Mouse (Mus musculus): ENCODE measurements around the gene Hpcal1. TPM values are rescaled to one million over a fixed set of nuclear protein-coding genes. Genes with fewer than 3 reads are reported as not detected.

The Hpcal1 gene
- polyA plus RNA-seq, 1 experiment from 2014 or later = 58.1 TPM

GRCm38 (mm10) chr12:17726576-17727320 lies 36.1 kb downstream of the Hpcal1 start:
- H3K27ac ChIP-seq (ENCODE audit: low read depth, low read length) = no peak overlapping the region

GRCm38 (mm10) chr12:17727676-17728339 lies 37.2 kb downstream of the Hpcal1 start:
- no peak for ATAC-seq (ENCODE audit: low FRiP score, low TSS enrichment)
- no peak overlapping the region for H3K9ac ChIP-seq (ENCODE audit: low read depth, low read length)
- 43% methylated on average over 13 of the region's 13 CpGs for WGBS
- H3K4me2 ChIP-seq (replicated peaks; ENCODE audit: low read depth, low read length) = no peak overlapping the region
- no peaks in the 10 kb centered on the region for H3K27me3 ChIP-seq (ENCODE audit: control insufficient read depth, insufficient read depth, low read length)
- peaks cover 60% of the 10 kb centered on the region for H3K4me1 ChIP-seq (ENCODE audit: control insufficient read depth, insufficient read depth, low read length)
- no peaks in the 10 kb centered on the region for H3K9me3 ChIP-seq (ENCODE audit: control insufficient read depth, low read length)
- peak overlapping the region; percentile 3; the same call in 1 of the 2 replicates for H3K27ac ChIP-seq (ENCODE audit: low read depth, low read length)
- no peak overlapping the region for H3K4me3 ChIP-seq (ENCODE audit: low read length)
- no peaks in the 10 kb centered on the region for H3K36me3 ChIP-seq (ENCODE audit: control insufficient read depth, insufficient read depth, low read length)

More at GRCm38 (mm10) chr12:17726576-17727320, 36.1 kb downstream of the Hpcal1 start:
- WGBS = 58% methylated on average over 10 of the region's 10 CpGs
- H3K27me3 ChIP-seq (ENCODE audit: control insufficient read depth, insufficient read depth, low read length) = no peaks in the 10 kb centered on the region
- H3K9me3 ChIP-seq (ENCODE audit: control insufficient read depth, low read length) = no peaks in the 10 kb centered on the region
- no peak overlapping the region for H3K9ac ChIP-seq (ENCODE audit: low read depth, low read length)
- 0 out of 2 replicates have a peak, but pooled peaks have one; percentile 18 for ATAC-seq (ENCODE audit: low FRiP score, low TSS enrichment)
- H3K36me3 ChIP-seq (ENCODE audit: control insufficient read depth, insufficient read depth, low read length) = no peaks in the 10 kb centered on the region
- peaks cover 50% of the 10 kb centered on the region for H3K4me1 ChIP-seq (ENCODE audit: control insufficient read depth, insufficient read depth, low read length)
- no peak overlapping the region for H3K4me3 ChIP-seq (ENCODE audit: low read length)
- no peak overlapping the region for H3K4me2 ChIP-seq (replicated peaks; ENCODE audit: low read depth, low read length)

GRCm38 (mm10) chr12:17729211-17729900 lies 38.7 kb downstream of the Hpcal1 start:
- H3K27ac ChIP-seq (ENCODE audit: low read depth, low read length) = no peak overlapping the region
- no peak overlapping the region for H3K4me2 ChIP-seq (replicated peaks; ENCODE audit: low read depth, low read length)
- H3K27me3 ChIP-seq (ENCODE audit: control insufficient read depth, insufficient read depth, low read length) = no peaks in the 10 kb centered on the region
- no peak overlapping the region for H3K4me3 ChIP-seq (ENCODE audit: low read length)
- WGBS = 87% methylated on average over 13 of the region's 13 CpGs
- H3K9ac ChIP-seq (ENCODE audit: low read depth, low read length) = no peak overlapping the region
- ATAC-seq (ENCODE audit: low FRiP score, low TSS enrichment) = no peak
- H3K36me3 ChIP-seq (ENCODE audit: control insufficient read depth, insufficient read depth, low read length) = no peaks in the 10 kb centered on the region
- H3K4me1 ChIP-seq (ENCODE audit: control insufficient read depth, insufficient read depth, low read length) = peaks cover 67% of the 10 kb centered on the region
- no peaks in the 10 kb centered on the region for H3K9me3 ChIP-seq (ENCODE audit: control insufficient read depth, low read length)

GRCm38 (mm10) chr12:17732006-17732405 lies 41.4 kb downstream of the Hpcal1 start:
- no peaks in the 10 kb centered on the region for H3K9me3 ChIP-seq (ENCODE audit: control insufficient read depth, low read length)
- no peaks in the 10 kb centered on the region for H3K27me3 ChIP-seq (ENCODE audit: control insufficient read depth, insufficient read depth, low read length)
- H3K4me2 ChIP-seq (replicated peaks; ENCODE audit: low read depth, low read length) = no peak overlapping the region
- H3K27ac ChIP-seq (ENCODE audit: low read depth, low read length) = peak overlapping the region; percentile 32; the same call in 1 of the 2 replicates
- no peaks in the 10 kb centered on the region for H3K36me3 ChIP-seq (ENCODE audit: control insufficient read depth, insufficient read depth, low read length)
- no peak overlapping the region for H3K4me3 ChIP-seq (ENCODE audit: low read length)
- H3K4me1 ChIP-seq (ENCODE audit: control insufficient read depth, insufficient read depth, low read length) = peaks cover 50% of the 10 kb centered on the region
- no peak for ATAC-seq (ENCODE audit: low FRiP score, low TSS enrichment)
- 71% methylated on average over 7 of the region's 7 CpGs for WGBS
- H3K9ac ChIP-seq (ENCODE audit: low read depth, low read length) = no peak overlapping the region

GRCm38 (mm10) chr12:17732546-17732945 lies 41.9 kb downstream of the Hpcal1 start:
- no peak for ATAC-seq (ENCODE audit: low FRiP score, low TSS enrichment)
- H3K36me3 ChIP-seq (ENCODE audit: control insufficient read depth, insufficient read depth, low read length) = no peaks in the 10 kb centered on the region
- WGBS = 66% methylated on average over 4 of the region's 4 CpGs
- peaks cover 50% of the 10 kb centered on the region for H3K4me1 ChIP-seq (ENCODE audit: control insufficient read depth, insufficient read depth, low read length)
- no peak overlapping the region for H3K9ac ChIP-seq (ENCODE audit: low read depth, low read length)
- no peak overlapping the region for H3K4me3 ChIP-seq (ENCODE audit: low read length)
- no peaks in the 10 kb centered on the region for H3K9me3 ChIP-seq (ENCODE audit: control insufficient read depth, low read length)
- no peak overlapping the region for H3K4me2 ChIP-seq (replicated peaks; ENCODE audit: low read depth, low read length)
- no peaks in the 10 kb centered on the region for H3K27me3 ChIP-seq (ENCODE audit: control insufficient read depth, insufficient read depth, low read length)
- H3K27ac ChIP-seq (ENCODE audit: low read depth, low read length) = peak overlapping the region; percentile 32

GRCm38 (mm10) chr12:17733114-17733904 lies 42.7 kb downstream of the Hpcal1 start:
- Histone ChIP-seq H3K4me1 (ENCODE audit: control insufficient read depth, insufficient read depth, low read length) (peaks cover 42% of the 10 kb centered on the region), H3K4me2 (replicated peaks; ENCODE audit: low read depth, low read length) (no peak overlapping the region), H3K4me3 (ENCODE audit: low read length) (no peak overlapping the region), H3K27me3 (ENCODE audit: control insufficient read depth, insufficient read depth, low read length) (no peaks in the 10 kb centered on the region), H3K36me3 (ENCODE audit: control insufficient read depth, insufficient read depth, low read length) (no peaks in the 10 kb centered on the region), H3K27ac (ENCODE audit: low read depth, low read length) (peak overlapping the region; percentile 32), H3K9me3 (ENCODE audit: control insufficient read depth, low read length) (no peaks in the 10 kb centered on the region), H3K9ac (ENCODE audit: low read depth, low read length) (no peak overlapping the region)
- 5% methylated on average over 6 of the region's 6 CpGs for WGBS
- ATAC-seq (ENCODE audit: low FRiP score, low TSS enrichment) = peak; percentile 80

GRCm38 (mm10) chr12:17736396-17736795 lies 45.7 kb downstream of the Hpcal1 start:
- no peak for ATAC-seq (ENCODE audit: low FRiP score, low TSS enrichment)

GRCm38 (mm10) chr12:17736859-17737577 lies 46.4 kb downstream of the Hpcal1 start:
- Histone ChIP-seq H3K9ac (ENCODE audit: low read depth, low read length) (no peak overlapping the region), H3K4me3 (ENCODE audit: low read length) (no peak overlapping the region), H3K27me3 (ENCODE audit: control insufficient read depth, insufficient read depth, low read length) (no peaks in the 10 kb centered on the region), H3K27ac (ENCODE audit: low read depth, low read length) (no peak overlapping the region), H3K4me2 (replicated peaks; ENCODE audit: low read depth, low read length) (no peak overlapping the region), H3K36me3 (ENCODE audit: control insufficient read depth, insufficient read depth, low read length) (no peaks in the 10 kb centered on the region), H3K4me1 (ENCODE audit: control insufficient read depth, insufficient read depth, low read length) (peaks cover 36% of the 10 kb centered on the region), H3K9me3 (ENCODE audit: control insufficient read depth, low read length) (no peaks in the 10 kb centered on the region)
- 69% methylated on average over 10 of the region's 10 CpGs for WGBS
- ATAC-seq (ENCODE audit: low FRiP score, low TSS enrichment) = no peak

More at GRCm38 (mm10) chr12:17736396-17736795, 45.7 kb downstream of the Hpcal1 start:
- Histone ChIP-seq H3K4me3 (ENCODE audit: low read length) (no peak overlapping the region), H3K9ac (ENCODE audit: low read depth, low read length) (no peak overlapping the region), H3K4me1 (ENCODE audit: control insufficient read depth, insufficient read depth, low read length) (peaks cover 42% of the 10 kb centered on the region), H3K4me2 (replicated peaks; ENCODE audit: low read depth, low read length) (no peak overlapping the region), H3K27ac (ENCODE audit: low read depth, low read length) (no peak overlapping the region), H3K36me3 (ENCODE audit: control insufficient read depth, insufficient read depth, low read length) (no peaks in the 10 kb centered on the region), H3K27me3 (ENCODE audit: control insufficient read depth, insufficient read depth, low read length) (no peaks in the 10 kb centered on the region), H3K9me3 (ENCODE audit: control insufficient read depth, low read length) (no peaks in the 10 kb centered on the region)
- 88% methylated on average over 6 of the region's 6 CpGs for WGBS
